Mouse (Mus musculus): ENCODE data around the gene Tapbp.
"Not testable (repeated sequence)": the region's sequence is repeated elsewhere in the genome, so short reads cannot be mapped to it uniquely, and the experiment has no call there.

The Tapbp gene

GRCm38 (mm10) chr17:33948090-33948904, 32.6 kb downstream of the Tapbp start:
- DNase-seq, result no peak

GRCm38 (mm10) chr17:33948905-33949537, 33.3 kb downstream of the Tapbp start:
- no peak for DNase-seq

GRCm38 (mm10) chr17:33950131-33950625, 34.5 kb downstream of the Tapbp start:
- no peak for DNase-seq

GRCm38 (mm10) chr17:33951021-33951946, 35.6 kb downstream of the Tapbp start, which contains the start of gene B3galt4:
Gene B3galt4, minus strand, starts transcription at chr17:33951488.
- DNase-seq, result peak; percentile 69

GRCm38 (mm10) chr17:33952015-33952414, 36.3 kb downstream of the Tapbp start:
- not testable (repeated sequence) for DNase-seq

GRCm38 (mm10) chr17:33952879-33953278, 37.2 kb downstream of the Tapbp start:
- no peak for DNase-seq

- no peak for DNase-seq
These were observed 37.6 kb downstream of the Tapbp start for GRCm38 (mm10) chr17:33953310-33953709.

GRCm38 (mm10) chr17:33953961-33954565, 38.4 kb downstream of the Tapbp start:
- no peak for DNase-seq

GRCm38 (mm10) chr17:33954646-33955554, 39.2 kb downstream of the Tapbp start:
- DNase-seq, result no peak

- peak; percentile 97 for DNase-seq
These were observed 40.0 kb downstream of the Tapbp start, which contains the start of the genes Vps52 and Rps18 for GRCm38 (mm10) chr17:33955555-33956214. Gene Vps52, plus strand, starts transcription at chr17:33955812. Gene Rps18, minus strand, starts transcription at chr17:33956001.

GRCm38 (mm10) chr17:33956336-33956735, 40.6 kb downstream of the Tapbp start:
- DNase-seq, result no peak

- no peak for DNase-seq
These were observed 41.8 kb downstream of the Tapbp start for GRCm38 (mm10) chr17:33957493-33957892.

- no peak for DNase-seq
These were observed 42.8 kb downstream of the Tapbp start for GRCm38 (mm10) chr17:33958451-33958850.

GRCm38 (mm10) chr17:33959135-33959534, 43.4 kb downstream of the Tapbp start:
- no peak for DNase-seq

GRCm38 (mm10) chr17:33959948-33960347, 44.2 kb downstream of the Tapbp start:
- no peak for DNase-seq

GRCm38 (mm10) chr17:33962876-33963275, 47.2 kb downstream of the Tapbp start:
- DNase-seq, result no peak

GRCm38 (mm10) chr17:33965082-33965845, 49.6 kb downstream of the Tapbp start:
- DNase-seq, result no peak

- no peak for DNase-seq
These were observed 50.3 kb downstream of the Tapbp start for GRCm38 (mm10) chr17:33965846-33966550.

- DNase-seq, result peak; percentile 77
These were observed 52.8 kb downstream of the Tapbp start for GRCm38 (mm10) chr17:33968489-33968888.
